Mouse (Mus musculus) layer of hippocampus, adult 9-10 months (tissue): Measurements from ENCODE around the gene Cdc45.

Experiments
- DNase-seq: peaks from one replicate; pipeline ENCODE4 v3.0.0; 2022; ENCODE audit warnings: low spot score

Cdc45 gene

DNA sequence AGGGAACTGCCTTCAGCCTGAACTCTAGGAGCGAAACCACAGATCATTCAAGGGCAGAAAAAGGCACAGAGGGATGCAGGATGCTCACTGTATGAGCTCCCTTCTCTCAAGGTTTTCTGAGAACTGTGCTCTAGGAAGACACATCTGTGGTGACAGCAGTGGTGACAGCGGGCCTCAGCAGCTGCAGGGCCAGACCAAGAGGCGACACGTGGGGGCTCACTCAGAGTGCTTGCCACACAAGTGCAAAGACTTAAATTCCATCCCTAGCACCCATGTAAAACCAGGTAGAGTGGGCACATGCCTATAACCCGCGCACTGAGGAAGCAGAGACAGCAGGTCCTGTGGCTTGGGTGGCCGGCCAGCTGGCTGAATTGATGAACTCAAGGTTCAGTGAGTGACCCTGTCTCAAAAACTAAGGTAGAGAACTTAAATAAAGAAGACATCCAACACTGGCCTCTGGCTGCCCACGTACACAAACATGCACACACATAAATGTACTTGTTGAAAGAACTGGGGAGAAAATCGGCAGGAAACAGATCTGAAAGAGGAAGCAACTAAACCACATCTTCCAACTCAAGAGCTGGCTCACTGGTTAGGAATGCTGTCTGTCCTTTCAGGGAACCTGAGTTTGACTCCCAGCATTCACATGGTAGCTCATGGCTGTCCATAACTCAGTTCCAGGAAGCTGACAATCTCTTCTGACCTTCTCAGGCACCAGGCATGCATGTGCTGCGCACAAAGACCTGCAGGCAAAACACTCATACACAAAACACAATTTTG lies 23.0 kb downstream of the Cdc45 start:
- DNase-seq: no peak

DNA sequence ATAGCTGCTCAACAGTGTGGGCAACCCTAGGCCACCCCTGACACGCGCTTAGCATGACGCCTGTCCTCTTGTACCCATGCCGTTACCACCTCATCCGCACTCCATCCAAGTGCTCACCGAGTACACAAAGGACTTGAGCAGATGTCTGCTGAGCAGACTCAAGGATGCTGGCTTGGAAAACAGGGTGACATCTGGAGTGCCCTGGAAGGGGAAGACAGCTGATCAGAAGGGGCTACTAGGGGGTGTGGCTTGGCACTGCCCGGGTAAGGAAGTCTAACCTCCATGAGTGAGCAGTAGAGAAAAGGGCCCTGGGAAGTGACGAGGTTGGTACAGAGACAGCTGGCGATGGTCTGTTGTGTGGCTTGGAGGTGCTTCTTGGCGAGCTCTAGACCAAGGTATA lies 25.1 kb downstream of the Cdc45 start:
- no peak for DNase-seq

DNA sequence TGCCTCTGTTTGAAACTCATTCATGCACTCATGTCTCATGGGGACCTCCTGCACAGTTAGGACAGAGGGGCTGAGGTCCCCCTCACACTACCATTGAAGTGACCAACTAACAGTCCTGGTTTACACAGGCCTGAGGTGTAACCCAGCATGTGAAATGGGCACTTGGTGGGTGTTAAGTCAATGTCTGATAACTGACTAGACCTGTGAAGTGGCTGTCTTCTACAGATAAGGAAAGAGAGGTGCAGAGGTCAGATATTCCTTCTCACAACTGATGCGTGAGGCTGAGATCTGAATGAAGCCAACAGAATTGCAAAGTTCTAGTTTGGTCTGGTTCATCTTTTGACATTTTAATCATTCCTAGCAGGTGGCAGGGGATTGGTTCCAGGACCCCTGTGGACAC lies 26.3 kb downstream of the Cdc45 start:
- no peak for DNase-seq

DNA sequence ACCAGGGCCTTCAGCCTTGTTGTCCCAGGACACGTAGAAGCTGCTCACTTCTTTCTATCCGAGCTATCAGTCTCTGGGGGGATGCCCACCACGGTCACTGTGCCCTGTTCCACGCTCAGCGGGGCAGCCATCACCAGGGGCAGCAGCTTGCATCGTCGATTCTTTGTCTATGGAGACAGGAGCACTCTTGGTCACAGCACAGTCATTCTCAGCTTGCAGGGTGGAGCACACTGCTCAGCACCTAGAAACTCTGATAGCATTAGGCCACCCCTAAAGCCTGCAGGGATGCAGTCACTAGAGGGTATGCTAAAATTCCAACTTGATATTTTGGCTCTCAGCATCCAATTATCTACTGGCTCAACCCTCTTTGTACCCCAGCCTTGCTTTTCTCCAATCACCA lies 26.8 kb downstream of the Cdc45 start:
- DNase-seq: no peak

DNA sequence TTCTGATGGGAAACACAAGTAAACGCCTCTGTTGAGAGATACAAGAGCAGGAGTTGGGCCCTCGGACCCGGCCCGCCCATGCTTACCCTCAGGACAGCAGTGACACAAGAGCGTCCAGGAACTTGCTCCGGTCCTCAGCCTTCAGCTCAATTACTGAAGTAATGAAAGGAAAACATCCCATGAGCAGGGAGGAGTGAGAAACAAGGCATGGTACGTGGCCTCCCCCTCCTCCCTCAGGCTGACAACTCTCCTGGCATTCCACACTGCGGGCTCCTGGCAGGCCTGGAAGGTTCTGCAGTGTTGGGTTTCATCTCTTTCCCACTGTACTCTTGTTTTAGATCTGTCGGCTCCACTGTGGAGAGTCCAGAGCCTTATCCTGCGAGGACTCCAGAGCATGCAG lies 30.0 kb downstream of the Cdc45 start:
- no peak for DNase-seq

DNA sequence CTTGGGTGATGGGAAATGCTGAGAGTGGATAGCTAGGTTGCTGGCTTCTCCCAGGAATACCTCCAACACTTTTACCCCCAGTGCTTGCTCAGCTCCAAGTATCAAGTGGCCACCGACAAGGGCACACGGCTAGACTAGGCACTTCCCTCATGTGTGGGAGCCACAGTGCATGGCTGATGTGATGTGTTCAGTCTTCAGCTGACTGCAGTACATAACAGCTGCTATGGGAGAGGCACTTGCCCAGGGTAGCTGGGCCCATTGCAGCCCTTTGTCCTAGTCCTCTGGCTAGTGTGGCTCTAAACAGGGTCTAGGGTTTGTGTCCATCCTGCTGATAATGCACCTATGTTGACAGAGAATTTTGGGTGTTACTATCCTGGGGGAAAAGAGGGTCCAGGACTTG lies 33.3 kb downstream of the Cdc45 start:
- no peak for DNase-seq

DNA sequence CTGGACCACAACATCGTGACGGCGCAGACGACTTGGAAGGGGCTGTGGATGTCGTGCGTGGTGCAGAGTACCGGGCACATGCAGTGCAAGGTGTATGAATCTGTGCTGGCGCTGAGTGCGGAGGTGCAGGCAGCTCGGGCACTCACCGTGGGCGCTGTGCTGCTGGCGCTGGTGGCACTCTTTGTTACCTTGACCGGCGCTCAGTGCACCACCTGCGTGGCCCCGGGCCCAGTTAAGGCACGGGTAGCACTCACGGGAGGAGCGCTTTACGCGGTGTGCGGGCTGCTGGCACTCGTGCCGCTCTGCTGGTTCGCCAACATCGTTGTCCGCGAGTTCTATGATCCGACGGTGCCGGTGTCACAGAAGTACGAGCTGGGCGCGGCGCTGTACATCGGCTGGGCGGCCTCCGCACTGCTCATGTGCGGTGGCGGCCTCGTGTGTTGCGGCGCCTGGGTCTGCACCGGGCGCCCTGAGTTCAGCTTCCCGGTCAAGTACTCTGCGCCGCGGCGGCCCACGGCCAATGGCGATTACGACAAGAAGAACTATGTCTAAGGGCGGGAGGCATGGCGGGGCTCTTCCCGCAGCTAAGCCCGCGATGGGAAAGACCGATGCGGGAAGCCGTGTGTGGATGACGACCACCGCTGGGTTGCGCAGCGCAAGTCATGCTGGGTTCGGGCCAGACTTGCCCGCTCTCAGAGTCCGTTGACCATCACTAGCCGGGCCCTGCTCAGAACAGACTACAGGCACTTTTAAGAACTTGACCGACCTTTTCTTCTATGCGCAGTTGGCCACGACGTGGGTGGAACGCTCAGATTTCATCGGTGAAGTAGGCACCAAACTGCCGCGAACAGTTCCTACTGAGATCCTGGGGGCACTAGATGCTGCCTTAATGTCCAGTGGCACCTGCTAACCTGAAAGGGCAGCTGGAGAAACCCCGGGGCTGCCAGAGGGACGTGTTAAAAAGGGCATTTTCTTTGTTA lies 34.4 kb downstream of the Cdc45 start:
- DNase-seq: no peak

DNA sequence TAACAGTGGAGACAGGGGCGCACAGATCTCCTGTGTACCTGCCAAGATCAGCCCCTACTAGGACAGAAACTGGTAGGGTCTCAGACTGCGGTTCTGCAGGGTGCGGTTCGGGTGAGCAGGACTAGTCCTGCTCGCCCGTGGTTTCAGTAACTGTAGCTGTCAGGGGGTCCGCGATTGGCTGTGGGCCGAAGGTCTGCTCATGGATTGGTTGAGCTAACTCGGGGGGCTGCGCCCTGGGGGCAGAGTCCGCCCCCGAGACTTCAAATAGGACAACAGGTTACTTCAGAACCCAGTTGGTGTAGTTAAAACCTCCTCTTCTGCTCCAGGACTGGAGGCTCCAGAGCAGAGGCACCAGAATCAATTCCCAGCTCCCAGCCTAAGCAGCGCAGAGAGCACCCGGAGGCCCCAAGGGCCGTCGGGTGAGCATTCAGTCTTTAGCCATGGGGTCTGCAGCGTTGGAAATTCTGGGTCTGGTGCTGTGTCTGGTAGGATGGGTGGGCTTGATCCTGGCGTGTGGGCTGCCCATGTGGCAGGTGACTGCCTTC lies 35.2 kb downstream of the Cdc45 start, which contains the start of gene Cldn5:
TSS of gene Cldn5 (plus strand) at position 292 of the 545 bp plus-strand sequence.
- DNase-seq: no peak

DNA sequence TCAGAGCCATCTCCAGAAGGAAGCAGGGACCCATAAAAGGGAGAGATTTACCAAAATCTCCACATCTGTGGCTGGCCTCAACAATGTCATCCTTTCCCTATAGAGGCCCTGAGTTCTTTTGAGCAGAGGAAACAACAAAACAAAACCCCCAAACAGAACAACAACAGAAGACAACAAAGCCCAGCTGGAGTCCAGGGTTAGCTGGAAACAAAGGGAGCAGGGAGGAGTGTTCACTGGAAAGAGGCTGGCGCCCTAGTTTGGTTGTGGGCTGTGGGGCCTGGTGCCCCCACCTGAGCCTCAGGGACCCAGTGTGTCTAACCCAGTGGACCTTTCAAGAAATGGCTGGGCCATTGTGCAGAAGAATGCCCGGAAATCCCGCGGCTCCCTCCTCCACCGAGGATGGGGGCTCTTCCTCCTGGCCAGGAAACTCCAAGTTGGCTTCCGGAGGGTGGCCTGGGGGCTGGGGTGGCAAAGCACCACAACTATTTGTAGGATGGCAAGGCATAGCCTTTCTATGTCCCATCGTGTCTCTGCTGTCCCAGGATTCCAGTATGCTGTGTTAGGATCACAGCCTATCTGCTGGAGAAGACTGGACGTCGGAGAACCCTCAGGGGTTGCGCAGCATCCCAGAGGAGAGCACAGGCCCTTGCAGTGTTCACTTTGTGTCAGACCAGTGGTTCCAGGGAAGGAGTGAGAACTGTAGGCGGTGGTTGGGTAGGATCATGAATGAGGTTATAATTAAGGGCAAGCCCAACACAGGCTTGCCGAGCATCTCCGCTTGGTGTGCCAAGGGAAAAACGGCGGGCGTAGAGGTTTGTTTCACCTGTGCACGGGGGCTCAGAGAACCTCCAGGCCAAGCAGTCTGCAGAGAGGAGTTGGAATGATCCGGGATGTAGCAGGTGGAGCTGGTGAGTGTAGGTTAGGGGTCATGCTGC lies 35.9 kb downstream of the Cdc45 start:
- no peak for DNase-seq

DNA sequence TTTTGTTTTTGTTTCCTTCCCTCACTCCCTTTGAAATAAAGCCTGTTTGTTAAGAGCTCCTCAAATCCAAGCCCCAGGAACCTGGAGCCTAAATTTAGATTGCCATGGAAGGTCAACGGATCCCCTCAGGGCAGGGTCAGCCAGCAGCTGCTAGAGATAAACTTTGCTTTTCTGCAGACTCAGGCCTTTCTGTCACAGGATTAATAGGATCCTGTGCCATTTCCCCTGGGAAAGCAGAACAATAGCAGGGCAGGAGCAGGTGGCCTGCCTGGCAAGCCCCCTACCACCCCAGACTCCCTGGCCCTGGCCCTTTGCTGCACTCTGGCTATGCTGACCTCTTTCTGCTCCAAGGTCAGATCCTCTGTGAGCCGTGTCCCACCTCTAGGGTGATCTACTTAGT lies 37.9 kb downstream of the Cdc45 start:
- DNase-seq: no peak

DNA sequence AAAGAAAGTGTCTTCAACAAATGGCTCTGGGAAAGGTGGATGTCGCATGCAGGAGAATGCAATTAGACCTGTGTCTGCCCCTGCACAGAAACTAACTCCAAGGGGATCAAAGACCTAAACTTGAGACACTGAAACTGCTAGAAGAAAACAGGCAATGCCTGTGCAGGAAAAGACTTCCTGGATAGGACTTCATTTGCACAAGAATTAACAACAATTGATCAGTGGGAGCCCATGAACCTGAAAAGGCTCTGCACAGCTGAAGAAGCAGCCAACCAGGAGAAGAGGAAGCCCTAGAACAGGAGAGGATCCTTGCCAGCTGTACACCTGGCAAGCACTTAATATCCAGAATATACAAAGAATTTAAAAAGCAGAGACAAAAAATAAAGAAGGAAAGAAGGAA lies 42.3 kb downstream of the Cdc45 start:
- DNase-seq: no peak

DNA sequence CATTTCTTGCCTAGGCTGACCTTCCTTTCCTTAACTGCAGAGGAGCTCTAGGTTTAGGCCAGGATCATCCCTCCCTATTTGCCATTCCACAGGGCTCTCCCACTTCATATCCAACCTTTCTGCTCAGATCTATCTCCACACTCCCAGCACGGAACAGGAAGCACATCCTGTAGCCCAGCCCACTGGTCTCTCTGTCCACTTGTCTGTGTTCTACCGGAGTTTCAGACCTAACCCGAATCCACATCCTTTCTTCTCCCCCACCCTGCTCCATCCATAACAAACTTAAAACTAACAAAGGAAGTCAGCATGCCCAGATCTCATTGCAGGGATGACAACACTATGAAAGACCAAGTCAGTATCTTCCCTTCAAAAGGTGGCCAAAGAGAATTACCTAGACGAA lies 45.4 kb downstream of the Cdc45 start:
- no peak for DNase-seq

DNA sequence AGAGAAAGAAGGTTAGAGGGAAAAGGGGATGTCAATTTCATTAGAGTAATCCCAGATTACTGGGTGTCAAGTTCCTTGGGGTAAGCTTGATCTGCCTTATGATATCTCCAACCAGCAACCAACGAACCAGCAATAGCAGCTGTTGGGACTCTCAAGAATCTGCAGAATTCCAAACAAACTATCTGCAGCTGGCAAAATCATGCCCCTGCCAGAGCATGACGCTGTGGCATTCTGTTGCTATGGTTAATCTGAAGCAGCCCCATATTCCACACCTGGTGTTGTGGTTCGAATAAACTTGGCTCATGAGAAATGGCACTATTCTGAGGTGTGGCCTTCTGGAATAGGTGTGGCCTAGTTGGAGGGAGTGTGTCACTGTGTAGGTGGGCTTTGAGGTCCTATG lies 48.8 kb downstream of the Cdc45 start:
- DNase-seq: no peak

DNA sequence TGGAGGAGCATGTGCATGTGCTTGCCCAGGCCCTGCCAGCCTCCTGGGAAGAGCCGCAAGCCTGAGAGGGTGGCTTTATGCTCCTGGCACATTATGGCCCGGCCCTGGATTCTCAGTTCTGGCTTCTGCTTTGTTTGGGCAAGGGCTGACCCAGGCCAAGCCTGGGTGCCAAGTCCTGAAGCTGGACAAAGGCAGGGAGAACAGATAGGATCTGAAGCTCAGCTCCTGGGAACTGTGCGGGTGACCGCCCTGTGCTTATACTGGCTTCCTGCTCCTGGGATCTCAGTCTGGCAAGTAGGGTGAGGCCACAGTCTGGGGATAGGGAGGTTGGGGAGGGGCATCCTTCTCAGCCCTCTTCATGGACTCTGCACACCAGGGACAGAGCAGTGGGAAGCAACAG lies 50.1 kb downstream of the Cdc45 start:
- no peak for DNase-seq

DNA sequence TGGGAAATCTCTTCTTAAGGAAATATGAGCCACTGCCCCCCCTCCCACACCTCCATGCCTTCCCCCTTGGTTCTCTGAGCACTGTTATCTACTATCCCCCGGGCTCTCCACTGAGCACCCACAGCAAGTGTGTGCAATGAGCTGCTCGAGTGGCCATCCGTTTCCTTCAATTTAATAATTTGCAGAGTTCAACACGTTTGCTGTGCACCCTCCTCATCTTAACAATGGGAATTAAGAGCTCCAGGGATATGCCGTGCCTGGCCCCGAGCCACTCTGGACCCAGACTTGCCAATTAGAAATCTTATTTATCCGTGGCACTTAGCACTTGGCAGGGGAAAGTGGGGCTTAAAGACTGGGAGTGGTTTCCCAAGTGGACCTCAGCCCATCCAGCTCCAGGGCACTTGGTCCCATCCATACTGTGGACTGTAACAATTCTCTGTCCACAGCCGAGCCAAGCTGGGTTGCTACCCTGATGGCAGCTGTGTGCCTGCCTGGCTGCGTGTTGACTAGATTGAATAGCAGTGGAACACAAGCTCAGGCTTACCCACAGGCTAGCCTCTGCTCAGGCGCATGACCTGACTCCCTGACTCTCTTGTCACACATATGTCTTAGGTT lies 59.8 kb downstream of the Cdc45 start:
- no peak for DNase-seq

DNA sequence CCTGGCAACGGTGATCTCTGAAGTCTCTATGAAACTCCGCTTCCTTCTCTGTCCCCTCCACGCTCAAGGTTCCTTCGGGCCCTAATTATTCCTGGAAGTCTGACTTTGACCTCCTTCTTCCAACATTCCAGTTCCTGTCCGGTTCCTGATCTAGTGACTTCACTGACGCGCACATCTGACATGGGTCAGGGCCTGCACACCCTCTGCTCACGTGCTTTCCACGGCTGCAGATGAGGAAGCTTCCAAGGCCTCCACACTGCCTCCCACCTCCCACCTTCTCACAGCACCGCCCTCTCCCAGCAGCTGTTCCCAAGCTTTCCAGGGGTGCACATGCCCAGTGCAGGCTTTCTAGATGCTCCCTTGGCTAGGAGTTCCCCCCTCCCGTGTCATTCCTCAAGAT lies 60.7 kb downstream of the Cdc45 start:
- no peak for DNase-seq

DNA sequence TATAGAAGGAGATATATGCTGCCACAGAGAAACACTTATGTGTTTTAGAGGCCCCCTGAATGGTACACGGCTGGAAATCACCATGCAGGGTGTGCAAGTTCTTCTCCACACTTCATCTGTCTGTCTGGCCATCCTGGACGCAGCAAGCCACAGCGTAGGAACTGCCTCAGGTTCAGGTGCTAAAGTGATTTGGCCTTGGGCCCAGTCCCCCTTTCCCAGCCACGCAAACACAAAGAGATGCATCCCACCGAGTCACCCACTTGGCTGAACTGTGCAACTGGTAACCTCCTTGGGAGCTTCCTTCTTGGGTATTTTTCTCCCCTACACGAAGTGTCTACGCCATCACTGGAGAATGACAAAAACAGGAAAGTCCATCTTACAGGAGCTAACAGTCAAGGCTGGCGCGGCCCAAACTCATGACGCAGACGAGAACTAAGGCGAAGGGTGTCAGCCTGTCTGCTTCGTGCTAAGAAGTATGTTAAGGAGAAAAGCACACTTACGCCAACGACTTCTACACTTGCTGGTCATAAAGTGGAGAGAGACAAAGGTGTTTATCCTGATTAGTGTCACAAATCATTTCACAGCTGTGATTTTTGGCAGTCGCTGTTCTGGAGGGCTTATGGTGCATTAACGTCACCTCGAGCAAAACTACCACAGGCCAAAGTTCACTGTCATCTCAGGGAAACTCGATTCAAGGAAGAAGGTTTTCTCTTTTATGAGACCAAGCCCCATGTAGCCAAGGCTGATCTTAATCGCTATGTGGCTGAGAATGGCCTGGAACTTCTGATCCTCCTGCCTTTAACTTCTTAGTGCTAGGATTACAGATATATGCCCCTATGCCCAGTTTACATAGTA lies 65.3 kb downstream of the Cdc45 start:
- DNase-seq: no peak

DNA sequence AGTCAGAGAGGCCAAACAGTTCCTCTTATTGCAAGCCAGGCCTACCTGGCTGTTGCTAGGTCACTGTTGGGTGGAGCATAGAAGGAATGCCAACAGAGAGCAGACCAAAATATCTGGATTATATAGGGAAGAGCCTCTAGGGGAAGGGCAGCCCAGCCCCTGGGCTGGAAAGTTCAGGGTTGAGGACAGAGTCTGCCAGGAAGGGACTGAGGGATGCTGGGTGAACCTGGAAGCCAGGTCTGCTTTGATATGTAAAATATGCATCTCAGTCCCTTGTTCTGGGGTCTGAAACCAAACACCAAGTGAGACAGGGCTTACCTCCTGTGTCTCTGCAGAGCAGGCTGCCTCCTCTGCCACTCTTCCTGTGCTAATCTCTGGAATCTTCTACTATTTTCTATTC lies 73.5 kb downstream of the Cdc45 start:
- DNase-seq: no peak

DNA sequence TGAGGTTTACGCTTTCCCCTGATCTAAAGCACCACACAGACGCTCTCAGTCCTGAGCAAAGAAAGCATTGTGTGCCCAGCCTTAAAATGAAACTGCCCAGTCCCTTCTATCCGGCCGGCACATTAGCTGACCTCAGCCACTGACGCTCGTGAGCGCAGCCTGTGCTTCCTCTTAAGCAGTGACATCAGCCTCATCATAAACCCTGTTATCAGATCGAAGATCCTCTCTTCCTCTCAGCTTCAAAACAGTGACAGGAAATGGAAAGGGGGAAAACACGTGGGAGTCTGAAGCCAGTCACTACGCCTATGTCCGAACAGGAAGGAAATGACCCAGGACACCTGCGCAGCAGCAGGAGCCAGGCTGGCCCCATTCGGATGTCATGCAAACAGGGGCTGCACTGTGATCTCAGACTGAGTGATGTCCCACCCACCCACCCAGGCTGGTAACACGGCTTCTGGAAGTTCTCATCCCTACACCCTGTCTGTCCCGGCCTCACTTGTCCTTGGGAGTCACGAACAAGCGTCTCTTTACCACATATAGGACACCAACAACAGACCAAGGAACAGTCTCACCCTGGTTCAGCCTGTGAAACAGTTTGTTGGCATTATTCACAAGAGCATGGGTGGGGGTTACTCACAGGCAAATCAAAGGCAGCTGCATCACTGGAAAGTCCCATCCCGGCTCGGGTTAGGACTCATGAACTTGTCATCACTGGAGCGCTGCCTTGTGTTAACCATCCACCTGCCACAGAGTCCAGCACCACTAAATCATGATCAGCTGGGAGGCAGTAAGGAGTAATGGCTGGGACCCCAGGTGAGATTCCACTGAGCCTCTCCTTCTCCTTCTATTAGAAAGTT lies 78.5 kb downstream of the Cdc45 start:
- no peak for DNase-seq
